7 mouse cellular contexts compared by ENCODE assay signal in genomic region chr1:193272916-193273601, GRCm38 (mm10). TPM values are rescaled to one million over a fixed set of nuclear protein-coding genes. Genes with fewer than 3 reads are reported as not detected.
A peak's percentile ranks its signal among the peaks of the same experiment; 100 is the strongest.
DNase-seq lines count a peak whose midpoint lies in the region; ATAC-seq and TF ChIP-seq lines count a peak whose summit lies in the region.

TSS of gene G0s2 (minus strand) at chr1:193273217.

- under 1% methylated on average over 20 of the region's 23 CpGs for WGBS in heart, embryonic 11.5 days (ENCODE audit: insufficient replicate concordance)
- 0% methylated on average over 22 of the region's 23 CpGs for WGBS in kidney, embryonic 14.5 days
- WGBS in limb, embryonic 13.5 days, result 2% methylated on average over 20 of the region's 23 CpGs
- under 1% methylated on average over 23 of the region's 23 CpGs for WGBS in midbrain, embryonic 14.5 days
- 1% methylated on average over 23 of the region's 23 CpGs for WGBS in stomach, embryonic 14.5 days

- no peaks in the 10 kb centered on the region for H3K9me3 ChIP-seq in erythroblast, embryonic 14.5 days (ENCODE audit: control insufficient read depth, low read length)
- H3K9me3 ChIP-seq in heart, embryonic 11.5 days (replicated peaks; ENCODE audit: control insufficient read depth, low read length), result no peaks in the 10 kb centered on the region
- no peaks in the 10 kb centered on the region for H3K9me3 ChIP-seq in kidney, embryonic 14.5 days (ENCODE audit: control insufficient read depth, low read length)
- no peaks in the 10 kb centered on the region for H3K9me3 ChIP-seq in limb, embryonic 13.5 days
- no peaks in the 10 kb centered on the region for H3K9me3 ChIP-seq in midbrain, embryonic 14.5 days (ENCODE audit: control insufficient read depth, low read length)
- no peaks in the 10 kb centered on the region for H3K9me3 ChIP-seq in stomach, embryonic 14.5 days (ENCODE audit: control insufficient read depth, low read depth, low read length)

- H3K27me3 ChIP-seq in erythroblast, embryonic 14.5 days (ENCODE audit: control insufficient read depth), result no peaks in the 10 kb centered on the region
- no peaks in the 10 kb centered on the region for H3K27me3 ChIP-seq in heart, embryonic 11.5 days (ENCODE audit: control insufficient read depth, insufficient read depth, low read length)
- no peaks in the 10 kb centered on the region for H3K27me3 ChIP-seq in kidney, embryonic 14.5 days (ENCODE audit: control insufficient read depth, insufficient read depth, low read length)
- H3K27me3 ChIP-seq in limb, embryonic 13.5 days, result no peaks in the 10 kb centered on the region
- H3K27me3 ChIP-seq in midbrain, embryonic 14.5 days (ENCODE audit: control insufficient read depth, insufficient read depth, low read length), result no peaks in the 10 kb centered on the region
- H3K27me3 ChIP-seq in stomach, embryonic 14.5 days (ENCODE audit: control insufficient read depth, insufficient read depth, low read length), result no peaks in the 10 kb centered on the region

- H3K4me1 ChIP-seq in erythroblast, embryonic 14.5 days (ENCODE audit: control insufficient read depth), result no peaks in the 10 kb centered on the region
- H3K4me1 ChIP-seq in heart, embryonic 11.5 days (ENCODE audit: control insufficient read depth, insufficient read depth, low read length), result peaks cover 10% of the 10 kb centered on the region
- H3K4me1 ChIP-seq in kidney, embryonic 14.5 days (ENCODE audit: control insufficient read depth, insufficient read depth, low read length), result 0 out of 2 replicates have a peak, but pooled peaks cover 3% of the 10 kb centered on the region
- peaks cover 22% of the 10 kb centered on the region for H3K4me1 ChIP-seq in limb, embryonic 13.5 days
- H3K4me1 ChIP-seq in midbrain, embryonic 14.5 days (ENCODE audit: control insufficient read depth, insufficient read depth, low read length), result peaks cover 11% of the 10 kb centered on the region; the same call in 1 of the 2 replicates
- H3K4me1 ChIP-seq in stomach, embryonic 14.5 days (ENCODE audit: control insufficient read depth, insufficient read depth, low read length), result peaks cover 12% of the 10 kb centered on the region; the same call in 1 of the 2 replicates

- DNase-seq in brain, embryonic 14.5 days (ENCODE audit: low read depth), result peak; percentile 73
- DNase-seq in midbrain, embryonic 14.5 days, result peak; percentile 68

- peak; percentile 58; the same call in 1 of the 2 replicates for TF ChIP-seq CTCF in brain, embryonic 14.5 days (IDR thresholded peaks at IDR 0.05; ENCODE audit: borderline replicate concordance, extremely low read depth, insufficient read depth, insufficient read length)

- H3K4me2 ChIP-seq in heart, embryonic 11.5 days, result peak within 1 kb of the TSS; percentile 67
- H3K4me2 ChIP-seq in kidney, embryonic 14.5 days (replicated peaks; ENCODE audit: low read depth, low read length), result peak within 1 kb of the TSS; percentile 54
- peak within 1 kb of the TSS; percentile 72 for H3K4me2 ChIP-seq in limb, embryonic 13.5 days (replicated peaks)
- peak within 1 kb of the TSS; percentile 60 for H3K4me2 ChIP-seq in midbrain, embryonic 14.5 days (ENCODE audit: low read length)
- H3K4me2 ChIP-seq in stomach, embryonic 14.5 days (replicated peaks; ENCODE audit: low read depth, low read length), result peak within 1 kb of the TSS; percentile 70

- H3K4me3 ChIP-seq in erythroblast, embryonic 14.5 days (replicated peaks), result peak within 1 kb of the TSS; percentile 57
- peak within 1 kb of the TSS; percentile 54 for H3K4me3 ChIP-seq in heart, embryonic 11.5 days (ENCODE audit: low read depth, low read length)
- H3K4me3 ChIP-seq in kidney, embryonic 14.5 days (ENCODE audit: low read length), result peak within 1 kb of the TSS; percentile 32
- peak within 1 kb of the TSS; percentile 50 for H3K4me3 ChIP-seq in limb, embryonic 13.5 days
- peak within 1 kb of the TSS; percentile 33 for H3K4me3 ChIP-seq in midbrain, embryonic 14.5 days (replicated peaks; ENCODE audit: low read depth, low read length)
- peak within 1 kb of the TSS; percentile 39 for H3K4me3 ChIP-seq in stomach, embryonic 14.5 days (ENCODE audit: low read depth, low read length)

- H3K27ac ChIP-seq in heart, embryonic 11.5 days (ENCODE audit: low read depth, low read length), result peak within 1 kb of the TSS; percentile 96
- H3K27ac ChIP-seq in kidney, embryonic 14.5 days (ENCODE audit: low read depth, low read length), result peak within 1 kb of the TSS; percentile 42; the same call in 1 of the 2 replicates
- peak within 1 kb of the TSS; percentile 81 for H3K27ac ChIP-seq in limb, embryonic 13.5 days
- peak within 1 kb of the TSS; percentile 63 for H3K27ac ChIP-seq in midbrain, embryonic 14.5 days (replicated peaks; ENCODE audit: low read depth, low read length)
- H3K27ac ChIP-seq in stomach, embryonic 14.5 days (ENCODE audit: low read length), result peak within 1 kb of the TSS; percentile 86

- H3K9ac ChIP-seq in heart, embryonic 11.5 days (ENCODE audit: low read depth, low read length), result peak within 1 kb of the TSS; percentile 78
- H3K9ac ChIP-seq in kidney, embryonic 14.5 days (ENCODE audit: low read depth, low read length), result peak within 1 kb of the TSS; percentile 47
- peak within 1 kb of the TSS; percentile 77 for H3K9ac ChIP-seq in limb, embryonic 13.5 days
- peak within 1 kb of the TSS; percentile 38 for H3K9ac ChIP-seq in midbrain, embryonic 14.5 days (replicated peaks; ENCODE audit: low read length)
- peak within 1 kb of the TSS; percentile 52 for H3K9ac ChIP-seq in stomach, embryonic 14.5 days (replicated peaks; ENCODE audit: low read depth, low read length)

- ATAC-seq in heart, embryonic 11.5 days (replicated peaks; ENCODE audit: insufficient number of reproducible peaks, low FRiP score, low TSS enrichment), result peak; percentile 79
- peak; percentile 92 for ATAC-seq in kidney, embryonic 14.5 days (ENCODE audit: low FRiP score, low TSS enrichment)
- ATAC-seq in limb, embryonic 13.5 days (ENCODE audit: low FRiP score, low read depth), result peak; percentile 86
- peak; percentile 76 for ATAC-seq in midbrain, embryonic 14.5 days (ENCODE audit: low FRiP score, low TSS enrichment)
- ATAC-seq in stomach, embryonic 14.5 days (ENCODE audit: insufficient number of reproducible peaks, insufficient read depth, low FRiP score, low read depth), result peak; percentile 81

- no peak for TF ChIP-seq POLR2A in brain, embryonic 14.5 days (IDR thresholded peaks at IDR 0.05; ENCODE audit: borderline replicate concordance, extremely low read depth, insufficient read depth, insufficient read length, poor library complexity, severe bottlenecking)

- H3K36me3 ChIP-seq in erythroblast, embryonic 14.5 days (ENCODE audit: control insufficient read depth), result no peaks in the 10 kb centered on the region
- no peaks in the 10 kb centered on the region for H3K36me3 ChIP-seq in heart, embryonic 11.5 days (ENCODE audit: control insufficient read depth, insufficient read depth, low read length)
- no peaks in the 10 kb centered on the region for H3K36me3 ChIP-seq in kidney, embryonic 14.5 days (ENCODE audit: control insufficient read depth, insufficient read depth, low read length)
- no peaks in the 10 kb centered on the region for H3K36me3 ChIP-seq in limb, embryonic 13.5 days
- no peaks in the 10 kb centered on the region for H3K36me3 ChIP-seq in midbrain, embryonic 14.5 days (ENCODE audit: control insufficient read depth, insufficient read depth, low read length)
- H3K36me3 ChIP-seq in stomach, embryonic 14.5 days (ENCODE audit: control insufficient read depth, insufficient read depth, low read length), result no peaks in the 10 kb centered on the region

RNA-seq across cellular contexts. Expression of gene G0s2, which starts in this region (rescaled TPM):
- polyA plus RNA-seq in brain, embryonic 14.5 days (2012; rRNA removed), result 7.3 and 9.8 TPM in 2 replicates
- polyA plus RNA-seq in erythroblast, embryonic 14.5 days (2012), result 0.07 and 0.08 TPM in 2 replicates
- polyA plus RNA-seq in heart, embryonic 11.5 days (2014; fragmentation: Nextera tagmentation; extraction: Ambion mirVana), result 38.5 and 45.3 TPM in 2 replicates
- 17.9 and 26.5 TPM in 2 replicates for polyA plus RNA-seq in kidney, embryonic 14.5 days (2014; fragmentation: Nextera tagmentation; extraction: Ambion mirVana)
- 18.7 and 19.3 TPM in 2 replicates for polyA plus RNA-seq in limb, embryonic 13.5 days (2015; fragmentation: Nextera tagmentation; extraction: Ambion mirVana)
- 5.7 and 7.4 TPM in 2 replicates for polyA plus RNA-seq in midbrain, embryonic 14.5 days (2014; fragmentation: Nextera tagmentation; extraction: Ambion mirVana)
- 26.4 and 26.5 TPM in 2 replicates for polyA plus RNA-seq in stomach, embryonic 14.5 days (2014; fragmentation: Nextera tagmentation; extraction: Ambion mirVana)

Comparison
In these comparisons a context has a peak if more than half of its experiments do, and no peak if none do; other contexts are left out.
1. Peak in every context shown above with its lines: DNase-seq, ATAC-seq, H3K4me3 ChIP-seq and H3K27ac ChIP-seq.
2. H3K27ac ChIP-seq: peak in every context shown above with its lines; median percentile 96 in heart, embryonic 11.5 days; 86 in stomach, embryonic 14.5 days; 81 in limb, embryonic 13.5 days; 63 in midbrain, embryonic 14.5 days; 42 in kidney, embryonic 14.5 days.